Mouse (Mus musculus): ENCODE data around the gene Lix1l.

DNA sequence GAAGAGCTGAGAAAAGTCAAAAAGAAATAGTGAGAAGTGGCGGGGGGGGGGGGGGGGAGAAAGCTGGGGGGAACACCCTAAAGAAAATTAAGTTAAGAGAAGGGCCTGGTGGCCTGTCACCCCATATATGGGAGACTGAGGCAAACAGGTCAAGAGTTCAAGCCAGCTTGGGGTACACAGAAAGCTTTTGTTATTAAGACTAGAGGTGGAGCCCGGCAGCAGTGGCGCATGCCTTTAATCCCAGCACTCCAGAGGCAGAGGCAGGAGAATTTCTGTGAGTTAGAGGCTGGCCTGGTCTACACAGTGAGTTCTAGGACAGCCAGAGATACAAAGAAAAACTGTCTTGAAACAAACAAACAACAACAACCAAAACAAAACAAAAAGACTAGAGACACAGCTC, 35.8 kb upstream of the Lix1l start:
- TF ChIP-seq CTCF (IDR thresholded peaks at IDR 0.05; ENCODE audit: low read depth, low read length) (no peak), GATA1 (IDR thresholded peaks at IDR 0.05; ENCODE audit: borderline replicate concordance, low read length) (no peak), POLR2AphosphoS5 (IDR thresholded peaks at IDR 0.05; ENCODE audit: insufficient replicate concordance, low read depth, low read length) (no peak), TAL1 (conservative IDR thresholded peaks at IDR 0.05; ENCODE audit: low read depth, low read length) (no peak)

Data from G1E (cell line).